Mouse (Mus musculus) erythroblast, embryonic 14.5 days (primary cell): Measurements from ENCODE around the gene Srp14.

Experiments used
- GATA1 ChIP-seq: IDR thresholded peaks from 2 replicates; pipeline ENCODE4 v1.6.1; 2012; ENCODE audit warnings: low read length, inconsistent platforms, mixed read lengths
- TAL1 ChIP-seq: IDR thresholded peaks from 3 replicates; pipeline ENCODE4 v1.6.1; 2012; ENCODE audit warnings: low read length, inconsistent platforms, mixed read lengths

DNA sequence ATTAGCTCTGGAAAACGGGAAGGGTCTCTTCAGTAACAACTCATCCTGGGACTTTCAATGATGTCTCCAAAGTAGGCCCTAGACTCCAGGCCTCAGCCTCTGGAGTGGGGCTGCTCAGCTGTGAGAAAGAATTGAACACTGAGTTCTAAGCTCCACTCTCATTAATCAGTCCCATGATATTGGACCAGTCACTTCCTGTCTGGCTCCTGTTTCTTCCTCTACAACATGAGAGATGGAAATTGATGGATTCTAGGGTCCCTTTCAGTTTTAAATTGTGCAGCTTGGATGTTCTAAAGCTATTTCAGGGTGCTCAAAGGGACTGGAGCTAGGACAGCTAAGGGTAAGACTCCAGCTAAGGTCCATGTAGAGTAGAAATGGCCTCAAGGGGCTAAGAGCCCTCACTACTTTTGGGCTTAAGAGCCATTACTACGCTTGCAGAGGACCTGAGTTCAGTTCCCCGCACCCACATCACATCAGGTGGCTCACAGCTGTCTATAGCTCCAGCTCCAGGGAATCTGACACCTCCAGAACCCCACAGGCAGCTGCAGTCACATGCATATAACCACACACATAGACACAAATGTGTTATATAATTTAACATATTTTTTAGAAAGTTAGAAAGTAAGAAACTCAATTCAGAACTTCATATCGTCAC is 12.4 kb upstream of the Srp14 start:
- no peak for TF ChIP-seq GATA1
- no peak for TF ChIP-seq TAL1
